Mouse (Mus musculus): ENCODE data around the gene Taf4. TPM values are rescaled to one million over a fixed set of nuclear protein-coding genes. Genes with fewer than 3 reads are reported as not detected.
A peak's percentile ranks its signal among the peaks of the same experiment; 100 is the strongest.

The Taf4 gene
- total and polyA plus RNA-seq, 3 experiments, result 6.3 to 21.8 TPM; not detected in 1

DNA sequence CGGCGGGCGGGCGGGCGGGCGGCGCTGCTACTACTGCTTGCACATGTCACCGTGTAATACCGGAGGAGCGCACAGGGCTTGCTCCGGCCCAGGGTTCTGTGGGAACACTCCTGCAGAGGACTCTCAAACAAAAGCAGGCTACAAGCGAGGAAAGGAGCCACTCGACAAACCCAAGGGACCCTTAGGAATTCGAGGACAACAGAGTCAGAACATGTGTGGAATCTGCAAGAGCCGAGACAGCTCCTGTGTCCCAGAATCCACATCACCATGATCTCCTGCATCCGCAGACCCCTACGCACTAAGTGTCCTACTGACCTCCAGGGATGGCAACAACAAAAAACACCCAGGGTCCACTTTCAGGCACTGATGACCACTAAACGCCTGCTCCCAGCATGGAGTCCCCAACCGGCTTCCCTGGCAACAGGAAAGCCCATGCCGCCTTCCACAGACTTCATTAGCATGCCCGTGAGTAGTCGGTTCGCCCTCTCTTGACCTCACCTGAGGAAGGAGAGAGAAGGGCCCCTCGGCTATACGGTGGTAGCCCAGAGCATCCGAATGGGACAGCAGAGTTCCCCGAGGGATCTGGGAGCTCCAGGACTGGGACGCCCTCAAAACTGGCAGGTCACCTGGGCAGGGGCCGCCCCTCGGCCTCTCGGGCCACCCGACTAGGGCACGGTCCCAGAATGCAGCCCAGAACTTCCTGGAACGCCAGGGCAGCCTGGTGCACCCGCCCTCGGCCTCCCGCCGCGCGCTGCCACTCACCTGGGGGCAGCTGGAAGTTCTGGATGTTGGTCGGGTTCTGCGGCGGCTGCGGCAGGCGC is 1.6 kb downstream of the Taf4 start:
- TF ChIP-seq ZC3H11A (IDR thresholded peaks at IDR 0.05; ENCODE audit: low read depth, low read length) (no peak), TAL1 (IDR thresholded peaks at IDR 0.05; ENCODE audit: low read length) (no peak), SIN3A (IDR thresholded peaks at IDR 0.05; ENCODE audit: low read length) (peak; percentile 42), MXI1 (IDR thresholded peaks at IDR 0.05; ENCODE audit: low read depth, low read length) (peak; percentile 47)
- Histone ChIP-seq H3K9me3 (replicated peaks; ENCODE audit: insufficient read depth, low read length) (no peaks in the 10 kb centered on the region), H3K27me3 (ENCODE audit: control insufficient read depth in 1 of 2, insufficient read depth in 2 of 2, low read length in 2 of 2) (no peaks in the 10 kb centered on the region), H3K4me3 (ENCODE audit: control insufficient read depth in 1 of 2, insufficient read depth in 1 of 2, low read depth in 2 of 2, low read length in 2 of 2) (peak overlapping the region; percentile 52 to 69), H3K36me3 (ENCODE audit: control insufficient read depth in 1 of 2, insufficient read depth in 2 of 2, low read length in 2 of 2) (peaks cover 0 to 15% of the 10 kb centered on the region in 2 experiments; a peak in 2 of 4 replicates), H3K4me1 (ENCODE audit: control insufficient read depth in 1 of 2, insufficient read depth in 2 of 2, low read length in 2 of 2) (peaks cover 0 to 25% of the 10 kb centered on the region in 2 experiments; a peak in 3 of 4 replicates), H3K9ac (ENCODE audit: control insufficient read depth, low read depth, low read length, poor library complexity, severe bottlenecking) (peak overlapping the region; percentile 73), H3K79me2 (ENCODE audit: control insufficient read depth, insufficient read depth, low read length, poor library complexity) (peaks cover 64% of the 10 kb centered on the region), H3K27ac (ENCODE audit: control insufficient read depth, low read depth, low read length) (no peak overlapping the region)
- DNase-seq (ENCODE audit: low read depth, low spot score), result peak; percentile 47

- no peaks in the 10 kb centered on the region for H3K27me3 ChIP-seq (ENCODE audit: control insufficient read depth in 1 of 2, insufficient read depth in 2 of 2, low read length in 2 of 2)
- no peaks in the 10 kb centered on the region for H3K9me3 ChIP-seq (replicated peaks; ENCODE audit: insufficient read depth, low read length)
- peak overlapping the region; percentile 50 to 69; a peak in 3 of 4 replicates for H3K4me3 ChIP-seq (ENCODE audit: control insufficient read depth in 1 of 2, insufficient read depth in 1 of 2, low read depth in 2 of 2, low read length in 2 of 2)
- DNase-seq (ENCODE audit: low read depth, low spot score), result peak; percentile 42
- H3K79me2 ChIP-seq (ENCODE audit: control insufficient read depth, insufficient read depth, low read length, poor library complexity), result peaks cover 72% of the 10 kb centered on the region
- peaks cover 0 to 15% of the 10 kb centered on the region in 2 experiments; a peak in 2 of 4 replicates for H3K36me3 ChIP-seq (ENCODE audit: control insufficient read depth in 1 of 2, insufficient read depth in 2 of 2, low read length in 2 of 2)
- TF ChIP-seq SIN3A (IDR thresholded peaks at IDR 0.05; ENCODE audit: low read length) (peak; percentile 29), JUND (IDR thresholded peaks at IDR 0.05; ENCODE audit: low read depth, low read length) (no peak)
- H3K4me1 ChIP-seq (ENCODE audit: control insufficient read depth in 1 of 2, insufficient read depth in 2 of 2, low read length in 2 of 2), result peaks cover 0 to 25% of the 10 kb centered on the region in 2 experiments; a peak in 3 of 4 replicates
- no peak overlapping the region for H3K9ac ChIP-seq (ENCODE audit: control insufficient read depth, low read depth, low read length, poor library complexity, severe bottlenecking)
- no peak overlapping the region for H3K27ac ChIP-seq (ENCODE audit: control insufficient read depth, low read depth, low read length)
Observed at GRCm38 (mm10) chr2:179973871-179974628, 2.4 kb downstream of the Taf4 start.

- Histone ChIP-seq H3K36me3 (ENCODE audit: control insufficient read depth in 1 of 2, insufficient read depth in 2 of 2, low read length in 2 of 2) (peaks cover 0 to 11% of the 10 kb centered on the region in 2 experiments; a peak in 2 of 4 replicates), H3K9me3 (replicated peaks; ENCODE audit: insufficient read depth, low read length) (no peaks in the 10 kb centered on the region), H3K4me3 (ENCODE audit: control insufficient read depth in 1 of 2, insufficient read depth in 1 of 2, low read depth in 2 of 2, low read length in 2 of 2) (no peak overlapping the region), H3K9ac (ENCODE audit: control insufficient read depth, low read depth, low read length, poor library complexity, severe bottlenecking) (no peak overlapping the region), H3K79me2 (ENCODE audit: control insufficient read depth, insufficient read depth, low read length, poor library complexity) (peaks cover 87% of the 10 kb centered on the region), H3K4me1 (ENCODE audit: control insufficient read depth in 1 of 2, insufficient read depth in 2 of 2, low read length in 2 of 2) (peaks cover 0 to 22% of the 10 kb centered on the region in 2 experiments; a peak in 3 of 4 replicates), H3K27me3 (ENCODE audit: control insufficient read depth in 1 of 2, insufficient read depth in 2 of 2, low read length in 2 of 2) (no peaks in the 10 kb centered on the region), H3K27ac (ENCODE audit: control insufficient read depth, low read depth, low read length) (no peak overlapping the region)
- TF ChIP-seq MXI1 (IDR thresholded peaks at IDR 0.05; ENCODE audit: low read depth, low read length), result no peak
- TF ChIP-seq SMC3 (IDR thresholded peaks at IDR 0.05; ENCODE audit: low read depth, low read length), result no peak
- TF ChIP-seq E2F4 (IDR thresholded peaks at IDR 0.05; ENCODE audit: borderline replicate concordance, low read depth, low read length), result no peak
- no peak for TF ChIP-seq MAFK (IDR thresholded peaks at IDR 0.05; ENCODE audit: borderline replicate concordance, low read depth, low read length)
- no peak for TF ChIP-seq KAT2A (conservative IDR thresholded peaks at IDR 0.05; ENCODE audit: low read depth, low read length)
- TF ChIP-seq USF1 (IDR thresholded peaks at IDR 0.05; ENCODE audit: low read depth, low read length), result no peak
- no peak for TF ChIP-seq POLR2AphosphoS2 (IDR thresholded peaks at IDR 0.05; ENCODE audit: low read length)
- TF ChIP-seq USF2 (IDR thresholded peaks at IDR 0.05; ENCODE audit: borderline replicate concordance in 1 of 2, insufficient read depth in 1 of 2, low read depth in 1 of 2, low read length in 2 of 2), result no peak
- no peak for TF ChIP-seq SIN3A (IDR thresholded peaks at IDR 0.05; ENCODE audit: low read length)
- no peak for TF ChIP-seq NRF1 (IDR thresholded peaks at IDR 0.05; ENCODE audit: insufficient read depth, low read depth, low read length, poor library complexity, severe bottlenecking)
- no peak for TF ChIP-seq CTCF (IDR thresholded peaks at IDR 0.05 in 2 of 3, conservative IDR thresholded peaks at IDR 0.05 in 1 of 3; ENCODE audit: control insufficient read depth in 1 of 3, insufficient read depth in 1 of 3, low read depth in 2 of 3, low read length in 3 of 3, poor library complexity in 1 of 3, severe bottlenecking in 1 of 3)
- TF ChIP-seq ZMIZ1 (IDR thresholded peaks at IDR 0.05; ENCODE audit: low read depth, low read length), result no peak
- no peak for TF ChIP-seq ZC3H11A (IDR thresholded peaks at IDR 0.05; ENCODE audit: low read depth, low read length)
- TF ChIP-seq EP300 (IDR thresholded peaks at IDR 0.05; ENCODE audit: low read depth in 1 of 2, low read length in 2 of 2), result no peak
- TF ChIP-seq RCOR1 (IDR thresholded peaks at IDR 0.05; ENCODE audit: low read depth, low read length), result no peak
- no peak for TF ChIP-seq CHD1 (IDR thresholded peaks at IDR 0.05; ENCODE audit: low read depth, low read length)
- TF ChIP-seq MYC (IDR thresholded peaks at IDR 0.05; ENCODE audit: low read depth, low read length), result no peak
- DNase-seq (ENCODE audit: low read depth, low spot score), result no peak
Observed at GRCm38 (mm10) chr2:179972406-179972805, 4.0 kb downstream of the Taf4 start.
